Mouse (Mus musculus) liver, embryonic 16.5 days (tissue): ENCODE data around the gene Medag. TPM values are rescaled to one million over a fixed set of nuclear protein-coding genes. Genes with fewer than 3 reads are reported as not detected.

Experiments used
- ATAC-seq: fragments of 200-750 bp; cut with Nextera tagmentation; 2 replicates; pipeline ENCODE4 v1.8.0; 2017; ENCODE audit warnings: low read depth, mild to moderate bottlenecking, moderate number of reproducible peaks, moderate library complexity
- H3K27ac ChIP-seq: fragments of 300-500 bp; sonication (generic); 2 replicates; pipeline ENCODE4 v1.5.1; 2014; ENCODE audit warnings: mild to moderate bottlenecking, low read length
- H3K27me3 ChIP-seq: fragments of 300-500 bp; sonication (generic); 2 replicates; pipeline ENCODE4 v1.6.1; 2014; ENCODE audit warnings: low read depth, low read length, mixed read lengths; ENCODE audit not compliant: control insufficient read depth, insufficient read depth
- H3K36me3 ChIP-seq: fragments of 300-500 bp; sonication (generic); 2 replicates; pipeline ENCODE4 v1.6.1; 2014; ENCODE audit warnings: mild to moderate bottlenecking; ENCODE audit not compliant: control insufficient read depth, insufficient read depth
- H3K4me1 ChIP-seq: fragments of 300-500 bp; sonication (generic); 2 replicates; pipeline ENCODE4 v1.6.1; 2014; ENCODE audit warnings: low read depth, low read length, mixed read lengths; ENCODE audit not compliant: control insufficient read depth
- H3K4me2 ChIP-seq: fragments of 300-500 bp; sonication (generic); 2 replicates; pipeline ENCODE4 v1.6.1; 2014; ENCODE audit warnings: low read depth, low read length, mixed read lengths
- H3K4me3 ChIP-seq: fragments of 300-500 bp; sonication (generic); 2 replicates; pipeline ENCODE4 v1.5.1; 2014; ENCODE audit warnings: low read depth, mild to moderate bottlenecking, low read length
- H3K9ac ChIP-seq: fragments of 300-500 bp; sonication (generic); 2 replicates; pipeline ENCODE4 v1.6.1; 2014; ENCODE audit warnings: low read depth, low read length
- H3K9me3 ChIP-seq: fragments of 300-500 bp; sonication (generic); replicated peaks from 2 replicates; pipeline ENCODE4 v1.6.1; 2016; ENCODE audit warnings: low read length; ENCODE audit not compliant: control insufficient read depth
- WGBS: fragments of 180-500 bp; shearing (Covaris S2); extraction: QIAGEN DNeasy Blood & Tissue Kit; methylation state at CpG from one replicate; pipeline ENCODE4 v1.1.7; 2014; ENCODE audit not compliant: insufficient replicate concordance; 5-methylcytosine and 5-hydroxymethylcytosine counted together
- polyA plus RNA-seq: library from polyadenylated mRNA; unstranded; fragments of >200 nt; fragmentation: Nextera tagmentation; extraction: Ambion mirVana; gene quantifications from 2 replicates; pipeline ENCODE4 v1.2.1, GENCODE M21; 2015

The Medag gene
- polyA plus RNA-seq, 1 experiment from 2014 or later: 0.19 TPM

GRCm38 (mm10) chr5:149414369-149415167, 3.0 kb downstream of the Medag start:
- Histone ChIP-seq H3K4me1 (no peaks in the 10 kb centered on the region), H3K4me3 (no peak overlapping the region), H3K4me2 (no peak overlapping the region), H3K27ac (no peak overlapping the region), H3K9ac (no peak overlapping the region), H3K9me3 (no peaks in the 10 kb centered on the region), H3K36me3 (no peaks in the 10 kb centered on the region), H3K27me3 (peaks cover 12% of the 10 kb centered on the region)
- 41% methylated on average over 9 of the region's 9 CpGs for WGBS
- ATAC-seq: no peak

- no peaks in the 10 kb centered on the region for H3K4me1 ChIP-seq
Measured at GRCm38 (mm10) chr5:149417381-149417780, 5.8 kb downstream of the Medag start.

GRCm38 (mm10) chr5:149426525-149426924, 15.0 kb downstream of the Medag start:
- no peaks in the 10 kb centered on the region for H3K36me3 ChIP-seq
- H3K9me3 ChIP-seq: no peaks in the 10 kb centered on the region
- H3K4me3 ChIP-seq: no peak overlapping the region
- peaks cover 12% of the 10 kb centered on the region for H3K4me1 ChIP-seq
- 46% methylated on average over 3 of the region's 3 CpGs for WGBS
- no peak overlapping the region for H3K4me2 ChIP-seq
- H3K9ac ChIP-seq: no peak overlapping the region
- H3K27ac ChIP-seq: no peak overlapping the region
- ATAC-seq: no peak
- H3K27me3 ChIP-seq: no peaks in the 10 kb centered on the region; the same call in 1 of the 2 replicates

More at GRCm38 (mm10) chr5:149417381-149417780, 5.8 kb downstream of the Medag start:
- no peak for ATAC-seq
- peaks cover 4% of the 10 kb centered on the region for H3K27me3 ChIP-seq
- no peak overlapping the region for H3K27ac ChIP-seq
- 77% methylated on average over 4 of the region's 4 CpGs for WGBS
- no peak overlapping the region for H3K4me2 ChIP-seq
- no peak overlapping the region for H3K4me3 ChIP-seq
- no peaks in the 10 kb centered on the region for H3K36me3 ChIP-seq
- no peaks in the 10 kb centered on the region for H3K9me3 ChIP-seq
- no peak overlapping the region for H3K9ac ChIP-seq

- Histone ChIP-seq H3K27me3 (no peaks in the 10 kb centered on the region), H3K4me1 (peaks cover 12% of the 10 kb centered on the region), H3K36me3 (no peaks in the 10 kb centered on the region), H3K9me3 (no peaks in the 10 kb centered on the region), H3K4me3 (no peak overlapping the region), H3K4me2 (no peak overlapping the region), H3K9ac (no peak overlapping the region), H3K27ac (no peak overlapping the region)
- ATAC-seq: no peak
- 73% methylated on average over 8 of the region's 8 CpGs for WGBS
Measured at GRCm38 (mm10) chr5:149427277-149428060, 15.9 kb downstream of the Medag start.

- no peak overlapping the region for H3K4me3 ChIP-seq
- H3K4me1 ChIP-seq: peaks cover 12% of the 10 kb centered on the region
- peak overlapping the region; percentile 36 for H3K4me2 ChIP-seq
- H3K27me3 ChIP-seq: no peaks in the 10 kb centered on the region
- peak; percentile 69 for ATAC-seq
- no peaks in the 10 kb centered on the region for H3K36me3 ChIP-seq
- no peaks in the 10 kb centered on the region for H3K9me3 ChIP-seq
- WGBS: 5% methylated on average over 6 of the region's 6 CpGs
- H3K9ac ChIP-seq: peak overlapping the region; percentile 34; the same call in 1 of the 2 replicates
- peak overlapping the region; percentile 63 for H3K27ac ChIP-seq
Measured at GRCm38 (mm10) chr5:149428347-149428746, 16.8 kb downstream of the Medag start.

GRCm38 (mm10) chr5:149428810-149429255, 17.3 kb downstream of the Medag start:
- peak; percentile 21; the same call in 1 of the 2 replicates for ATAC-seq
- H3K4me3 ChIP-seq: no peak overlapping the region
- H3K9ac ChIP-seq: no peak overlapping the region
- peaks cover 12% of the 10 kb centered on the region for H3K4me1 ChIP-seq
- H3K27ac ChIP-seq: peak overlapping the region; percentile 63
- 36% methylated on average over 2 of the region's 2 CpGs for WGBS
- H3K4me2 ChIP-seq: no peak overlapping the region
- H3K36me3 ChIP-seq: no peaks in the 10 kb centered on the region
- no peaks in the 10 kb centered on the region for H3K27me3 ChIP-seq
- no peaks in the 10 kb centered on the region for H3K9me3 ChIP-seq

GRCm38 (mm10) chr5:149429541-149429940, 18.0 kb downstream of the Medag start:
- no peak for ATAC-seq
- Histone ChIP-seq H3K9me3 (no peaks in the 10 kb centered on the region), H3K27me3 (no peaks in the 10 kb centered on the region), H3K4me1 (peaks cover 12% of the 10 kb centered on the region), H3K9ac (no peak overlapping the region), H3K4me3 (no peak overlapping the region), H3K36me3 (no peaks in the 10 kb centered on the region), H3K4me2 (no peak overlapping the region), H3K27ac (no peak overlapping the region)
- 50% methylated on average over 4 of the region's 4 CpGs for WGBS

GRCm38 (mm10) chr5:149430943-149431342, 19.4 kb downstream of the Medag start:
- no peaks in the 10 kb centered on the region for H3K9me3 ChIP-seq
- WGBS: 49% methylated on average over 3 of the region's 3 CpGs
- H3K9ac ChIP-seq: no peak overlapping the region
- peaks cover 12% of the 10 kb centered on the region for H3K4me1 ChIP-seq
- no peaks in the 10 kb centered on the region for H3K27me3 ChIP-seq
- H3K4me2 ChIP-seq: no peak overlapping the region
- no peaks in the 10 kb centered on the region for H3K36me3 ChIP-seq
- H3K4me3 ChIP-seq: no peak overlapping the region
- no peak overlapping the region for H3K27ac ChIP-seq
- ATAC-seq: no peak

GRCm38 (mm10) chr5:149433618-149434017, 22.1 kb downstream of the Medag start:
- ATAC-seq: no peak
- Histone ChIP-seq H3K27me3 (no peaks in the 10 kb centered on the region), H3K9me3 (no peaks in the 10 kb centered on the region), H3K9ac (no peak overlapping the region), H3K27ac (no peak overlapping the region), H3K4me2 (no peak overlapping the region), H3K36me3 (no peaks in the 10 kb centered on the region), H3K4me3 (no peak overlapping the region), H3K4me1 (peaks cover 11% of the 10 kb centered on the region)
- WGBS: 55% methylated on average over 7 of the region's 7 CpGs
